Mouse (Mus musculus): ENCODE measurements around the gene Wdr5b. TPM values are rescaled to one million over a fixed set of nuclear protein-coding genes. Genes with fewer than 3 reads are reported as not detected.
"Not testable (repeated sequence)": the region's sequence is repeated elsewhere in the genome, so short reads cannot be mapped to it uniquely, and the experiment has no call there.

Wdr5b gene
- polyA plus RNA-seq (2016; fragmentation: Nextera tagmentation; extraction: Ambion mirVana) = 5.4 and 5.9 TPM in 2 replicates

DNA sequence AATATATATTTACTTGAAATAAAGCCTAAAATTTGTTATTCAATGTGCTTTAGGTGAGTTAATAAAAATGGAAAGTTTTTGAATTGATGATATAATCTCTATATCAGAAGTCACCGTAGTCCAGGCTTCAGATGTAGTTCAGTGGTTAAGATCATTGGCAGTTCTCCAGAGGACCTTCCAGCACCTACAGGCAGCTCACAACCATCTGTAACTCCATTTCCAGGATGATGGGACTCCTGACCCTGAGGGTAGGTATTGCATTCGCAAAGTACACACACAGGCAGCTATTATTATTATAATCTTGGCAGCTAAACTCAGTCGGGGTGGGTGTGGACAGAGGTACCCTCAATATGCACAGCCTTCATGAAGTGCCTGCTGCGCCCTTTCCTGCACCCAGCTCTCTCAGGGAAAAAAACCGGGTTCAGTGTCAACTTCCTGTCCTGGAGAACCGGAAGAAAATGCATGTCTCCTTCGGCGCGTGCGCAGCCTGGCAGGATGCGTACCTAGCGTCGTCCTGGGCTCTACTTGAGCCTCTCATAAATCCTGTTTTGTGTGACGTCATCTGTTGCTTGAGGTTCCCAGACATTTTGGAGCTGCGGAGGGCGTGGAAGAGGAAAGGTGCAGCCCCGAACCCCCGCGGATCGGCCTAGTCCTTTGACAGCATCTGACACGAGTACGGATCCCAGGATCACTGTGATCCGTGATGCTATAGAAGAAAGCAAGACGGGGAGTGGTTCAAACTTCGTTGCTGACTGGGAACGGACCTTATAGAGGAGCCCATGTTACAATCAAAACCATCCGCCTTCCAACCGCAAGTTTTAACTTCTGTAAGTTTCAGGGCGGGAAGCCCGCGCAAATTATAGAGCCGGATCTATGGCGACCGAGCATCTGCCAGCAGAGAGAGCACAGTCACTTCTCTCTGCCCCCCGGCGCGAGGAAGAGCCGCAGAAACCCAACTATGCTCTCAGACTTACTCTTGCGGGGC, at the start of gene Wdr5b:
Wdr5b (plus strand) TSS at position 551 of the 985 bp plus-strand sequence.
- no peaks in the 10 kb centered on the region for H3K27me3 ChIP-seq (ENCODE audit: insufficient read depth, poor library complexity, severe bottlenecking)
- H3K4me3 ChIP-seq = peak within 1 kb of the TSS; percentile 75
- H3K4me1 ChIP-seq = peaks cover 25% of the 10 kb centered on the region
- peak; percentile 97 for DNase-seq (ENCODE audit: low spot score)
- 3% methylated on average over 39 of the region's 39 CpGs for WGBS
- no peaks in the 10 kb centered on the region for H3K9me3 ChIP-seq
- peaks cover 38% of the 10 kb centered on the region for H3K36me3 ChIP-seq
- H3K27ac ChIP-seq = peak within 1 kb of the TSS; percentile 91

DNA sequence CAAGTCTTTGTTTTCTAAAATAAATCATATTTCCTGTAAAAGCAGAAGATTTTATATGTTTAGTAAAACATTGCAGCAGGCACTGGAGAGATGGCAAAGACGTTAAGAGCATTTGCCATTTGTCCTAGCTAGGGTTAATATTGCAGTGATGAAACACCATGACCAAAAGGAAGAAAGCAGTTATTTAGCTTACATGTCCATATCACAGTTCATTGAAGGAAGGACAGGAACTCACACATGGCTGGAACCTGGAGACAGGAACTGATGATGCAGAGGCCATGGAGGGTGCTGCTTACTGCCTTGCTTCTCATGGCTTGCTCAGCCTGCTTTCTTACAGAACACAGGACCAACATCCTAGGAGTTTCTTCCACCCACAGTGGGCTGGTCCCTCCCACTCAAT, 48.6 kb upstream of the Wdr5b start:
- Histone ChIP-seq H3K36me3 (peaks cover 4% of the 10 kb centered on the region; the same call in 1 of the 2 replicates), H3K9me3 (no peaks in the 10 kb centered on the region), H3K27ac (no peak overlapping the region), H3K4me1 (no peaks in the 10 kb centered on the region), H3K4me3 (no peak overlapping the region), H3K27me3 (ENCODE audit: insufficient read depth, poor library complexity, severe bottlenecking) (no peaks in the 10 kb centered on the region)
- 75% methylated on average over 1 of the region's 1 CpGs for WGBS
- no peak for DNase-seq (ENCODE audit: low spot score)

DNA sequence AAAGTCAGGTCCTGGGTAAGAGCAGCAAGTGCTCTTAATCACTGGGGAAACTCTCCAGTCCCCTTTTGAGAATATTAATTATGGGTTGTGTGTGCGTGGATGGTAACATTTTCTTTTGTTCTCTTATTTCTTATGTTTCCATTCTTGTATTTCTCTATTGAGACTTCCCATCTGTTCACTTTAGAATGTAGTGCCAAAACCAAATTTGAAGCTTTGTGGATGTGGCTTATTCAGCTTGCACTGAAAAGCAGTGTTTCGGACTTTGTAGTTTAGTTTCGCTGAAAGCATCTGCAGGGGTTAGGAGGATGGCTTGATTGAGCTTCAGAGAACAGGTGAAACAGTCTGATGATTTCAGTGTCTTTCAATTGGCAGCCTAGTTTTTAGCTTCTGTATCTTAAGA, 47.7 kb upstream of the Wdr5b start:
- Histone ChIP-seq H3K4me3 (no peak overlapping the region), H3K36me3 (peaks cover 4% of the 10 kb centered on the region; the same call in 1 of the 2 replicates), H3K4me1 (no peaks in the 10 kb centered on the region), H3K9me3 (no peaks in the 10 kb centered on the region), H3K27ac (no peak overlapping the region), H3K27me3 (ENCODE audit: insufficient read depth, poor library complexity, severe bottlenecking) (no peaks in the 10 kb centered on the region)
- WGBS = 93% methylated on average over 3 of the region's 3 CpGs
- no peak for DNase-seq (ENCODE audit: low spot score)

DNA sequence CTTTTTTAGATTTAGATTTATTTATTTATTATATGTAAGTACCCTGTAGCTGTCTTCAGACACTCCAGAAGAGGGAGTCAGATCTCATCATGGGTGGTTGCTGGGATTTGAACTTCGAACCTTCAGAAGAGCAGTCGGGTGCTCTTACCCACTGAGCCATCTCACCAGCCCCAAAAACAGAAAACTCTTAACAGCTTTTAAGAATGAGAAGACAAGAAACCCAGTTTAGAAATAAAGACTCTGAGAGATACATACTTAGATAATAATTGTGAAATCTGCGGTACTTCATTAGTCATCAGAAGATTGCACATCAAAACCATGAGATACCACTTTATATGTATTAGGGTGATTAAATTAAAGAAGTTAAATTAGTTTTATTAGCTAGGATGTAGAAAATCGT, 42.1 kb upstream of the Wdr5b start:
- not testable (repeated sequence) for H3K4me3 ChIP-seq; DNase-seq (ENCODE audit: low spot score); H3K9me3 ChIP-seq; H3K4me1 ChIP-seq; H3K27ac ChIP-seq; H3K27me3 ChIP-seq (ENCODE audit: insufficient read depth, poor library complexity, severe bottlenecking)
- 88% methylated on average over 4 of the region's 4 CpGs for WGBS
- H3K36me3 ChIP-seq = peaks cover 16% of the 10 kb centered on the region; the same call in 1 of the 2 replicates

DNA sequence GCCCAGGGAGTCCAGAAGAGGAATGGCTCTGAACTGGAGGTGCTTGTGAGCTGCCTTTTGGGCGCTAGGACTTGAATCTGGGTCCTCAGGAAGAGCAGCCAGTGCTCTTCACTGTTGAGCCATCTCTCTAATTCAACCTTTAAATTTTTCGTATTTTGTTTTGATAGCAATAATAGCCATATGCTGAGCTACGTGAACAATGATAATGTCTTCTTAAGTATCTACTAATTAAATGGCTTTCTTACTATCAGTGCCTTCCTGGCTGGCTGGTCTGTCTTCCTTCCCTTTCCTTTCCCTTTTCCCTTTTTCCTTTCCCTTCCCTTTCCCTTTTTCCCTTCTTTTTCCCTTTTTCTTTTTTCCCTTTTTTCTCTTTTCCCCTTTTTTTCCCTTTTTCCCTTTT, 32.6 kb upstream of the Wdr5b start:
- H3K27ac ChIP-seq = no peak overlapping the region
- no peaks in the 10 kb centered on the region for H3K27me3 ChIP-seq (ENCODE audit: insufficient read depth, poor library complexity, severe bottlenecking)
- no peaks in the 10 kb centered on the region for H3K9me3 ChIP-seq
- DNase-seq (ENCODE audit: low spot score) = no peak
- no peaks in the 10 kb centered on the region for H3K4me1 ChIP-seq
- H3K4me3 ChIP-seq = no peak overlapping the region
- peaks cover 30% of the 10 kb centered on the region for H3K36me3 ChIP-seq
- WGBS = 94% methylated on average over 3 of the region's 3 CpGs

DNA sequence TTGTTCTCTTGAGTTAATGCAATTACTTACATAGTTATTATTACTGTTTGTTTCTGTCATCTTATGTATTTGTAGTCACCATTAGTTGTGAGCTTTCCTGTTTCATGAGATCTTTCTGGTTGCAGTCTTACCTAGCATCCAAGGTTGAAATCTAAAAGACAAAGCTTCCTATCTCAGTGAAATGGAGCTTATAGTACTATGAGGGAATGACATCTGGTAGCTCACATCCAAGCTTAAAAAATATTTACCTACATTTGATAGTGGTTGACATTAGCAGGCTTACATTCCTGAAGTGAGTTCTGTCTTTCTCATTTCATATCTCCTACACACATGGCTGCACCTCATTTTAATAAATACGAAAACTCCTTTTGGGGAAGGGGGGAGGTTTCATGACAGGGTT, 24.7 kb upstream of the Wdr5b start:
- no peak overlapping the region for H3K4me3 ChIP-seq
- H3K9me3 ChIP-seq = no peaks in the 10 kb centered on the region
- H3K36me3 ChIP-seq = peaks cover 41% of the 10 kb centered on the region
- WGBS = 96% methylated on average over 1 of the region's 1 CpGs
- DNase-seq (ENCODE audit: low spot score) = no peak
- no peak overlapping the region for H3K27ac ChIP-seq
- no peaks in the 10 kb centered on the region for H3K4me1 ChIP-seq
- H3K27me3 ChIP-seq (ENCODE audit: insufficient read depth, poor library complexity, severe bottlenecking) = no peaks in the 10 kb centered on the region

DNA sequence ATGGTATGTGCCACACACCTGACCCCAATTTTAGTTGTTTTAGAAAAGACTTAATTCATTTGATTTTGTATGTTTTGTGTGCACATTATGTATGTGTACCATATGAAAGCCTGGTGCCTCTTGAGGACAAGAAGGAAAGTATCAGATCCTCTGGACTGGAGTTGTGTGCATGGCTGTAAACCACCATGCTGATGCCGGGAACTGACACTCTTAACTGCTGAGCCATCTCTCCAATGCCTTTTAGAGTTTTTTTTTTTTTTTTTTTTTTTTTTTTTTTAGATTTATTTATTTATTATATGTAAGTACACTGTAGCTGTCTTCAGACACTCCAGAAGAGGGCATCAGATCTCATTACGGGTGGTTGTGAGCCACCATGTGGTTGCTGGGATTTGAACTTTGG, 12.9 kb upstream of the Wdr5b start:
- not testable (repeated sequence) for H3K9me3 ChIP-seq; DNase-seq (ENCODE audit: low spot score); H3K4me1 ChIP-seq; H3K27me3 ChIP-seq (ENCODE audit: insufficient read depth, poor library complexity, severe bottlenecking); H3K4me3 ChIP-seq; H3K27ac ChIP-seq
- 96% methylated on average over 1 of the region's 2 CpGs for WGBS
- peaks cover 56% of the 10 kb centered on the region for H3K36me3 ChIP-seq

DNA sequence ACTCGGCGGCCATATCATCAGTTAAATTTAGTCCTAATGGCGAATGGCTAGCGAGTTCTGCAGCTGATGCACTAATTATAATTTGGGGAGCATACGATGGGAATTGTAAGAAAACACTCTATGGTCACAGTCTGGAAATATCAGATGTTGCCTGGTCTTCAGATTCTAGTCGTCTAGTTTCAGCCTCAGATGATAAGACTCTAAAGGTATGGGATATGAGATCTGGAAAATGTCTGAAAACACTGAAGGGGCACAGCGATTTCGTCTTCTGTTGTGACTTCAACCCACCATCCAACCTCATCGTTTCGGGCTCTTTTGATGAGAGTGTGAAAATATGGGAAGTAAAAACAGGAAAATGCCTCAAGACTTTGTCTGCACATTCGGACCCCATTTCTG, 633 bp downstream of the Wdr5b start:
- no peaks in the 10 kb centered on the region for H3K9me3 ChIP-seq
- H3K4me1 ChIP-seq = peaks cover 25% of the 10 kb centered on the region
- peaks cover 43% of the 10 kb centered on the region for H3K36me3 ChIP-seq
- DNase-seq (ENCODE audit: low spot score) = no peak
- no peaks in the 10 kb centered on the region for H3K27me3 ChIP-seq (ENCODE audit: insufficient read depth, poor library complexity, severe bottlenecking)
- 22% methylated on average over 11 of the region's 11 CpGs for WGBS
- peak overlapping the region; percentile 75 for H3K4me3 ChIP-seq
- H3K27ac ChIP-seq = peak overlapping the region; percentile 91

DNA sequence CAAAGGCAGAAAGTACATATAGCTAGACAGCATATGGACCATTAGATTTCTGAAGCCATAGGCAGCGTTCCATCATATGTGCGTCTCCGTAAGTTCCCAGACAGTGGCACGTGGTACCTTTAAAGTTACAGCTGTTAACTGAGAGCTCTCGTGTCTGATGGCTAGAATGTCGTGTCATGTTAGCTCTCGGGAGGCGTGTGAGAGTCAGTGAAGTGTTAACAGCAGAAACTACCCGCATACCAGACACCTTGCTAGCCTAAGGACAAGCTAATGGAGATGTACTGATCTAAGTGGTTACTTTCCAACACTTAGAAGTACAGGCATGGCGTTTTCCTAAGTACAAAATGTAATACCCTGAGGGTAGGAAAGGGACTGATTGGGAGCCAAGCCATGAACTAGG, 2.1 kb downstream of the Wdr5b start:
- H3K9me3 ChIP-seq = no peaks in the 10 kb centered on the region
- H3K27ac ChIP-seq = no peak overlapping the region
- no peak for DNase-seq (ENCODE audit: low spot score)
- no peaks in the 10 kb centered on the region for H3K27me3 ChIP-seq (ENCODE audit: insufficient read depth, poor library complexity, severe bottlenecking)
- no peak overlapping the region for H3K4me3 ChIP-seq
- peaks cover 25% of the 10 kb centered on the region for H3K4me1 ChIP-seq
- H3K36me3 ChIP-seq = peaks cover 53% of the 10 kb centered on the region
- WGBS = 57% methylated on average over 10 of the region's 10 CpGs

DNA sequence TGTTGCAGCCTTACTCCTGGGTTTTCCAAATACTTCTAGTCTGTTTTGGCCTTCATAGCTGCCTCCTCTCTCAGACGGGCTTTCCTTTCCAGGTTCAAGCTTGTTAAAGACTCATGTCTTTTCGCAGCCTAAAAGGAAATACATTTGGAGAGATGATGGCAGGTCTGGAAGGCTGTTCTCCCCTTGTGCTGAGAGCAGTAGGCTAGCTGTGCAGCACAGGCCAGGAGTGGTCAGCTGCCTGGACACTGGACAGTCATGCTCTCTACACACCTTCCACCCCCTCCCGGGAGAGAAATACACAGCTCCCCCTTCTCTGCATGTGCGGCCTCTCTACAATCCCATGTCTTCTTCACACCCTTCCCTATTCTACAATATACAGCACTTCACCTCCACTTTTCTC, 3.0 kb downstream of the Wdr5b start:
- no peak for DNase-seq (ENCODE audit: low spot score)
- 81% methylated on average over 4 of the region's 4 CpGs for WGBS
- Histone ChIP-seq H3K27me3 (ENCODE audit: insufficient read depth, poor library complexity, severe bottlenecking) (no peaks in the 10 kb centered on the region), H3K9me3 (no peaks in the 10 kb centered on the region), H3K27ac (no peak overlapping the region), H3K4me1 (peaks cover 25% of the 10 kb centered on the region), H3K36me3 (peaks cover 61% of the 10 kb centered on the region), H3K4me3 (no peak overlapping the region)

DNA sequence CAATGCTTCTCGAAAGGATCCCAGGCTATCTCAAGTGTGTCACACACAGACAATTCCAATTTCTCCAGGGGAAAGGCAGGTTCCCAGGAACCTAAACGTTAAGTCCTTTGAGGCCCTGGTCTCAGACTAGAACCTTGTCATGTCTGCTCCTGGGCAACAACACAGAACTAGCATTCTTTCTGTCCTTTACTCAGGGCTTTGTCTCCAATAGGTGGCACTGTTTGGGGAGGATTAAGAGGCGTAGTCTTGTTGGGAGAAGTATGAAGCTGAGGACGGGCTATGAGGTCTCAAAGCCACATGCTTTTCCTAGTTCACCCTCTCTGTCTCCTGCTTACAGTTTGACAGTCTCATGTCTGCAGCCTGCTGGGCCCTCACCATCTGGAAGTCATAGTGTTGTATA, 6.5 kb downstream of the Wdr5b start:
- Histone ChIP-seq H3K36me3 (peaks cover 95% of the 10 kb centered on the region), H3K4me1 (peaks cover 17% of the 10 kb centered on the region), H3K27me3 (ENCODE audit: insufficient read depth, poor library complexity, severe bottlenecking) (no peaks in the 10 kb centered on the region), H3K9me3 (no peaks in the 10 kb centered on the region), H3K4me3 (no peak overlapping the region), H3K27ac (no peak overlapping the region)
- peak; percentile 31 for DNase-seq (ENCODE audit: low spot score)
- WGBS = 89% methylated on average over 4 of the region's 4 CpGs

DNA sequence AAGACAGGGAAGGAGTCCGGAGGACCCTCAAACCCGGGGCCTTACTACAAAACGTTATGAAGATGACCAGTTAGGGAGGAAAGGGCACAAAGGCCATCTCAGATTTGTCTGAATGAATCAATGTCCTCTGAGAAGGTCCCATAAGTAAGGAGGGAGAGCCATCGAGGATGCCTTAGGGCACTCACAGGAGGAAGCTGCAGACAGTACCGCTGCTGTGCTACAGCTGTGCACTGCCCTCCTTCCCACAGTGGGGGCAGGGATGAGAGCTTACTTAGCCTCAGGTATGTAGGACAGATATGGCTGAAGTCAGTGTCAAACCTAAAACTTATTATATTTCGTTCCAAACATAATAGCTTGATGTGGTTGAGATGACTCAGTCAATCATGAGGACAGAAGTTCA, 10.5 kb downstream of the Wdr5b start:
- Histone ChIP-seq H3K4me3 (no peak overlapping the region), H3K27me3 (ENCODE audit: insufficient read depth, poor library complexity, severe bottlenecking) (no peaks in the 10 kb centered on the region), H3K4me1 (peaks cover 20% of the 10 kb centered on the region), H3K27ac (no peak overlapping the region), H3K9me3 (no peaks in the 10 kb centered on the region), H3K36me3 (peaks cover 77% of the 10 kb centered on the region)
- 89% methylated on average over 6 of the region's 6 CpGs for WGBS
- peak; percentile 53 for DNase-seq (ENCODE audit: low spot score)

DNA sequence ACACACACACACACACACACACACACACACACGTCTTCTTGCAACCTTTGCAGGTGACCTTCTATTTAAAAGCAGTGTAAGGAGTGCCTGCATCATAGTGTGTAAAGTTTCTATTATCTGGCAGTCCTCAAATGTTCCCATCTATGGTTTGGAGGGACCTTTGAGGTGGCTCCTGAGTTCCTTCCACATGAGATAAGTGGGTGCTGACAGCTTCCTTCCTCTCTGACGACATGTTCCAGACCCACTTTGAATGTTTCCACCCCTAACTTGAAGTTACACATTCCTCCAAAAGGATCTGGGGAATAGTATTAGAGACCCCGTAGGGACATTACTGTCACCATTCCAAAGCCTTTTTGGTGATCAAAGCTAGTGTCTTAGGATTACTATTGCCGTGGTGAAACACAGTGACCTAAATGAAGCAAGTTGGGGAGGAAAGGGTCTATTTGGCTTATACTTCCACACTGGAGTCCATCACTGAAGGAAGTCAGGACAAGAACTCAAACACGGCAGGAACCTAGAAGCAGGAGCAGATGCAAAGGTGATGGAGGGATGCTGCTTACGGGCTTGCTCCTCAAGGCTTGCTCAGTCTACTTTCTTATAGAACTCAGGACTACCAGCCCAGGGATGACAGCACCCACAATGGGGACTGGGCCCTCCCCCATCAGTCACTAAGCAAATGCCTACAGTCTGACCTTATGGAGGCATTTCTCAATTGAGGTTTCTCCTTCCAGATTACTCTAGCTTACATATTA, 12.7 kb downstream of the Wdr5b start:
- peak overlapping the region; percentile 74 for H3K27ac ChIP-seq
- WGBS = 34% methylated on average over 6 of the region's 6 CpGs
- H3K27me3 ChIP-seq (ENCODE audit: insufficient read depth, poor library complexity, severe bottlenecking) = no peaks in the 10 kb centered on the region
- H3K4me1 ChIP-seq = peaks cover 37% of the 10 kb centered on the region
- H3K9me3 ChIP-seq = no peaks in the 10 kb centered on the region
- no peak overlapping the region for H3K4me3 ChIP-seq
- peaks cover 57% of the 10 kb centered on the region for H3K36me3 ChIP-seq
- DNase-seq (ENCODE audit: low spot score) = peak; percentile 89
